Mouse (Mus musculus): ENCODE data around the gene H2-Q7. TPM values are rescaled to one million over a fixed set of nuclear protein-coding genes. Genes with fewer than 3 reads are reported as not detected.
"Not testable (repeated sequence)": the region's sequence is repeated elsewhere in the genome, so short reads cannot be mapped to it uniquely, and the experiment has no call there.

H2-Q7 gene
- polyA plus RNA-seq (2012; rRNA removed): 112 and 139 TPM in 2 replicates

DNA sequence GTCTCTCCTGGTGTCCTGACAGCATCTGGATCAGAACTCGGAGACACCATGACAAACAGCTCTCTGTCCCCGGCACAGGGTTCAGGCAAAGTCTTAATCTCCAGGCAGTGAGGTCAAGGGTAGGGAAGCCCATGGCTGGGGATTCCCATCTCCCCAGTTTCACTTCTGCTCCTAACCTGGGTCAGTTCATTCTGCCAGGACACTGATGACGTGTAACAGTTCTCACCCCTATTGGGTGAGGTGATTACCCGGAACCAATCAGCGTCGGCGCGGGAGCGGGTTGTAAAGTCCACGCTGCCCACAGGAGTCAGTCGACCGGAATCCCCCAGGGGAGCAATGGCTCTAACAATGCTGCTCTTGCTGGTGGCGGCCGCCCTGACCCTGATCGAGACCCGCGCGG, at the start of gene H2-Q7:
Gene H2-Q7, plus strand, starts transcription at position 271 of the 400 bp plus-strand sequence.
- not testable (repeated sequence) for H3K27ac ChIP-seq (ENCODE audit: insufficient read depth, low read depth, low read length)
- peak; percentile 91 for DNase-seq
- WGBS: 4% methylated on average over 18 of the region's 18 CpGs

DNA sequence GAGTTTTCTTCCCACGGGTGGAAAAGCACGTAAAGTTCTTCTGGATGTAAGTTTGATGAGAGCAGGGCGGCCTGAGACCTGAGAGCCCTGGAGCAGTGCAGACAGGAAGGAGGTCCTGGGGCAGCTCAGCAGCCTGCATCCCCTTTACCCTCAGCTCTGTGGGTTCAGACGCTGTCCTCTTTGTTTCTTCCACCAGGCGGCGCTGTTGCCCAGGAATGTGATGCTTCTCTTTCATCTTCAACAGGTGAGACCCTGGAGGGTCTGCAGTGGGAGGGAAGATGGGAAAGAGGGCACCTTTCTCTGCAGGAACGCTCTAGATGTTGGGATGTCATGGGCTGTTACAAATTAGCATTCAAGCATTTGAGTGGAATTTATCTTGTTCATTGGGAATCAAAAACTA, 49.2 kb upstream of the H2-Q7 start:
- DNase-seq; H3K4me1 ChIP-seq (ENCODE audit: control insufficient read depth, insufficient read depth, low read length); H3K27ac ChIP-seq (ENCODE audit: insufficient read depth, low read depth, low read length); H3K27me3 ChIP-seq (replicated peaks; ENCODE audit: control insufficient read depth, insufficient read depth, low read length); H3K36me3 ChIP-seq (ENCODE audit: control insufficient read depth, insufficient read depth, low read length); H3K4me3 ChIP-seq (ENCODE audit: insufficient read depth, low read depth, low read length): not testable (repeated sequence)
- WGBS: 7% methylated on average over 7 of the region's 7 CpGs
- TF ChIP-seq CTCF (conservative IDR thresholded peaks at IDR 0.05; ENCODE audit: insufficient read depth, insufficient read length, low read depth, low read length): peak; percentile 39

More for the DNA sequence above, at the start of gene H2-Q7:
- H3K4me3 ChIP-seq (ENCODE audit: insufficient read depth, low read depth, low read length): peak within 1 kb of the TSS; percentile 37
- H3K27me3 ChIP-seq (replicated peaks; ENCODE audit: control insufficient read depth, insufficient read depth, low read length); H3K4me1 ChIP-seq (ENCODE audit: control insufficient read depth, insufficient read depth, low read length); H3K36me3 ChIP-seq (ENCODE audit: control insufficient read depth, insufficient read depth, low read length): not testable (repeated sequence)

DNA sequence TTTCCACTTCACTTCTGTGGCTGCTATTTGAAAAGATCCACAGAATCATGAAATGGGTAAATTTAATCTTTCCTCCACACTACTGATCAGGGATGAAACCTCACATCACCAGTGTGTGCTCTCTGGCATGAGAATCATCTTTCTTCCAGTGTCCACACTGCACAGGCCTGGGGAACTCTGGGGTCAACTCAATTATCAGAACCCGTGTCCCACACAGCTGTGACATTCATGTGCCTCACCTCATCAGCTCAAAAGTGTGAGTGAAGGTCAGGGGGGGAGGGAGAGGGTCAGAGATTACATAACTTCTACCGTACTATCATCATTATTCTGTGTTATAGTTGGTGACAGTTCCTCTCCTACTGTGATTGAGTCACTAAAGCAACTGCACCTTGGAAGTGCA, 46.3 kb upstream of the H2-Q7 start:
- DNase-seq; H3K4me3 ChIP-seq (ENCODE audit: insufficient read depth, low read depth, low read length); H3K27me3 ChIP-seq (replicated peaks; ENCODE audit: control insufficient read depth, insufficient read depth, low read length); H3K36me3 ChIP-seq (ENCODE audit: control insufficient read depth, insufficient read depth, low read length); H3K27ac ChIP-seq (ENCODE audit: insufficient read depth, low read depth, low read length); H3K4me1 ChIP-seq (ENCODE audit: control insufficient read depth, insufficient read depth, low read length): not testable (repeated sequence)
- 83% methylated on average over 2 of the region's 2 CpGs for WGBS

DNA sequence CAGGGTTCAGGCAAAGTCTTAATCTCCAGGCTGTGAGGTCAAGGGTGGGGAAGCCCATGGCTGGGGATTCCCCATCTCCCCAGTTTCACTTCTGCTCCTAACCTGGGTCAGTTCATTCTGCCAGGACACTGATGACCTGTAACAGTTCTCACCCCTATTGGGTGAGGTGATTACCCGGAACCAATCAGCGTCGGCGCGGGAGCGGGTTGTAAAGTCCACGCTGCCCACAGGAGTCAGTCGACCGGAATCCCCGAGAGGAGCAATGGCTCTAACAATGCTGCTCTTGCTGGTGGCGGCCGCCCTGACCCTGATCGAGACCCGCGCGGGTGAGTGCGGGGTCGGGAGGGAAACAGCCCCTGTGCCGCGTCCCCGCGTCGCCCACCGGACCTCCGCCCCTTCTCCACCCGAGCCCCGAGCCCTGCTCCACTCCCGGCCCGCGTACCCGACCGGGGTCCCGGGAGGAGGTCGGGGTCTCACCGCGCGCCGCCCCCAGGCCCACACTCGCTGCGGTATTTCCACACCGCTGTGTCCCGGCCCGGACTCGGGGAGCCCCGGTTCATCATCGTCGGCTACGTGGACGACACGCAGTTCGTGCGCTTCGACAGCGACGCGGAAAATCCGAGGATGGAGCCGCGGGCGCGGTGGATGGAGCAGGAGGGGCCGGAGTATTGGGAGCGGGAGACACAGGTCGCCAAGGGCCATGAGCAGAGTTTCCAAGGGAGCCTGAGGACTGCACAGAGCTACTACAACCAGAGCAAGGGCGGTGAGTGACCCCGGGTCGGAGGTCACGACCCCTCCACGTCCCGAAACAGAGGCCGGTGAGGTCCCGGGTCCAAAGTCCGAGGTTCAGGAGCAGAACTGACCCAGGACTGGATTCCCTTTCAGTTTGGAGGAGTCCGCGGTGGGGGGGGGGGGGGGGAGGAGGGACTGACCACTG, 44.8 kb upstream of the H2-Q7 start:
- not testable (repeated sequence) for H3K36me3 ChIP-seq (ENCODE audit: control insufficient read depth, insufficient read depth, low read length); H3K4me1 ChIP-seq (ENCODE audit: control insufficient read depth, insufficient read depth, low read length); H3K27ac ChIP-seq (ENCODE audit: insufficient read depth, low read depth, low read length); H3K27me3 ChIP-seq (replicated peaks; ENCODE audit: control insufficient read depth, insufficient read depth, low read length)
- peak overlapping the region; percentile 34 for H3K4me3 ChIP-seq (ENCODE audit: insufficient read depth, low read depth, low read length)
- DNase-seq: peak; percentile 47
- 2% methylated on average over 61 of the region's 75 CpGs for WGBS

DNA sequence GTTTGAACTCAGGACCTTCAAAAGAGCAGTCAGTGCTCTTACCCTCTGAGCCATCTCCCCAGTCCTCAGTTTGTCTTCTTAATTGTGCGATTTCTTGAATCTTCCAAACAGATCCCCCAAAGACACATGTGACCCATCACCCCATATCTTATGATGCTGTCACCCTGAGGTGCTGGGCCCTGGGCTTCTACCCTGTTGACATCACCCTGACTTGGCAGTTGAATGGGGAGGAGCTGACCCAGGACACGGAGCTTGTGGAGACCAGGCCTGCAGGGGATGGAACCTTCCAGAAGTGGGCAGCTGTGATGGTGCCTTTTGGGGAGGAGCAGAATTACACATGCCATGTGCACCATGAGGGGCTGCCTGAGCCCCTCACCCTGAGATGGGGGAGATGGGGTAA, 42.0 kb upstream of the H2-Q7 start:
- H3K27me3 ChIP-seq (replicated peaks; ENCODE audit: control insufficient read depth, insufficient read depth, low read length); H3K36me3 ChIP-seq (ENCODE audit: control insufficient read depth, insufficient read depth, low read length); H3K4me1 ChIP-seq (ENCODE audit: control insufficient read depth, insufficient read depth, low read length); DNase-seq; H3K4me3 ChIP-seq (ENCODE audit: insufficient read depth, low read depth, low read length); H3K27ac ChIP-seq (ENCODE audit: insufficient read depth, low read depth, low read length): not testable (repeated sequence)
- WGBS: 91% methylated on average over 2 of the region's 2 CpGs

DNA sequence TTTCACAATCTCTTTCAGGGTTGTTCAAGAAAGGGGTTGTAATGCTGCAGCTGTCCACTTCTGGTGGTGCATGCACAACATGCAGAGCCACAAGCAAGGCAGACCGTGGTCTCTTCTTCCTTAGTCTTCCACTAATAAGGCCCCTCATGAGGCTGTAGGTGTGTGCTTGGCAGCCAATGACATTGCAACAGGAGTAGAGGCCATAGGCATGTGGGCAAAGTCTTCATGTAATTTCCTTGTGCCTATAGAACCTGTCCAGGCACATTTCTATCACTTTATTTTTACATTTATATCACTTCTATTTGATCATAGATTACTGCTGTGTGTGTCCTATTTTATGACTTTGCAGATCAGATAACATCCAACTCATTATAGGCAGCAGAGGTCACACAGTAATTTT, 25.9 kb upstream of the H2-Q7 start:
- H3K36me3 ChIP-seq (ENCODE audit: control insufficient read depth, insufficient read depth, low read length); H3K27me3 ChIP-seq (replicated peaks; ENCODE audit: control insufficient read depth, insufficient read depth, low read length); H3K4me3 ChIP-seq (ENCODE audit: insufficient read depth, low read depth, low read length); H3K27ac ChIP-seq (ENCODE audit: insufficient read depth, low read depth, low read length); DNase-seq; H3K4me1 ChIP-seq (ENCODE audit: control insufficient read depth, insufficient read depth, low read length): not testable (repeated sequence)
- no CpG with 5 or more reads among the region's 1 CpGs for WGBS

DNA sequence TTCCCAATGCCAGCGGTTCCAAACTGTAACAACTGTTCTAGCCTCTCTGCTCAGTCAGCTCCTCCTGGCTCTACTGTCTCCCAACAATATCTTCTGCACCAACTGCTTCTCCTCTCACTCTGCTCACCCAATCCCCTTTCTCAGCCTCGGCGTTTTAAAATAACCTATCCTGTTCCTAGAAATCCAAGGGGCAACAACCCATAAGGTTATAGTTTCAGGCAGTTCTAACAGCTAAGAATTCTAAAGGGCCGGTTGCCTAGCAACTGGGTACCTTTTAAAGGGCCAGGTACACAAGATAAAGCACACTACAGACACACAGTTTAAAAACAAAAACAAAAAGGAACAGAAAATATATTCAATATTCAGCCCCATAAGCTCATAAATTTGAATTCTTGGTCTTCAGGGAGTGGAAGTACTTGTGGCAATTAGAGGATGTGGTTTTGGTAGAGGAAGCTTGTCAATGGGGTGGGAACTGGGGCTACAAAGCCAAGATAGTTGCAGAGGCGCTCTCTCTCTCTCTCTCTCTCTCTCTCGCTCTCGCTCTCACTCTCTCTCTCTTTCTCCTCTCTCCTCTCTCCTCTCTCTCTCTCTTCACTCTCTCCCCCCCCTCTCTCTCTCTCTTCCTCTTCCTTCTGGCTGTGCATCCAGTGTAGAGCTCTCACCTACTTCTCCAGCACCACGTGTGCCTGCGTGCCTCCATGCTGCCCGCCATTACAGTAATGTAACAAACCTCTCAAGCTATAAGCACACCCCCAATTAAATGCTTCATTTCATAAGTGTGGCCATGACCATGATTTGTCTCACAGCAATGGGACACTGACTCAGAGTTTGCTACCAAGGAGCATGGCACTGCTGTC, 23.5 kb upstream of the H2-Q7 start:
- H3K4me3 ChIP-seq (ENCODE audit: insufficient read depth, low read depth, low read length); H3K4me1 ChIP-seq (ENCODE audit: control insufficient read depth, insufficient read depth, low read length); H3K27ac ChIP-seq (ENCODE audit: insufficient read depth, low read depth, low read length); H3K27me3 ChIP-seq (replicated peaks; ENCODE audit: control insufficient read depth, insufficient read depth, low read length); DNase-seq; H3K36me3 ChIP-seq (ENCODE audit: control insufficient read depth, insufficient read depth, low read length): not testable (repeated sequence)
- 90% methylated on average over 3 of the region's 10 CpGs for WGBS

DNA sequence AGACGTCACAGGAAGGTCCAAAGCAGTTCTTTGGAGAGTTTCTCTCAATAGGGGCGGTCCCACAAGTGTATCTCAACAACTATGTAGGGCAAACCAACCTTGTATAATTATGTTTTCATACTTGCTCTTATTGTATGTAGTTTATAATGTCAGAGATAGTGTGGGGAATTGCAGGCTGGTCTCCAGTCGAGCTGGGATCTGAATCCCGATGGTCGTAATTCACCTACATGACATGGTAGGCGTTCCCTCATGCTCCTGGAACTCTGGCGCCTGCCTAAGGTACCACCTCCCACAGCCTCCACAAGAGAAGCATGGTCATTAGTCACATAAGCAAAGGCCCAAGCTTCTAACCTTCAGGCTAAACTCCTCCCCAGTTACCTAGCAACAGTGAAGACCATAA, 20.2 kb upstream of the H2-Q7 start:
- no peak for DNase-seq
- WGBS: 64% methylated on average over 7 of the region's 7 CpGs
- Histone ChIP-seq H3K27ac (ENCODE audit: insufficient read depth, low read depth, low read length) (no peak overlapping the region), H3K4me1 (ENCODE audit: control insufficient read depth, insufficient read depth, low read length) (no peaks in the 10 kb centered on the region), H3K27me3 (replicated peaks; ENCODE audit: control insufficient read depth, insufficient read depth, low read length) (no peaks in the 10 kb centered on the region), H3K36me3 (ENCODE audit: control insufficient read depth, insufficient read depth, low read length) (no peaks in the 10 kb centered on the region), H3K4me3 (ENCODE audit: insufficient read depth, low read depth, low read length) (no peak overlapping the region)
- TF ChIP-seq CTCF (conservative IDR thresholded peaks at IDR 0.05; ENCODE audit: insufficient read depth, insufficient read length, low read depth, low read length): no peak
- TF ChIP-seq POLR2A (IDR thresholded peaks at IDR 0.05; ENCODE audit: low read depth, low read length): no peak

DNA sequence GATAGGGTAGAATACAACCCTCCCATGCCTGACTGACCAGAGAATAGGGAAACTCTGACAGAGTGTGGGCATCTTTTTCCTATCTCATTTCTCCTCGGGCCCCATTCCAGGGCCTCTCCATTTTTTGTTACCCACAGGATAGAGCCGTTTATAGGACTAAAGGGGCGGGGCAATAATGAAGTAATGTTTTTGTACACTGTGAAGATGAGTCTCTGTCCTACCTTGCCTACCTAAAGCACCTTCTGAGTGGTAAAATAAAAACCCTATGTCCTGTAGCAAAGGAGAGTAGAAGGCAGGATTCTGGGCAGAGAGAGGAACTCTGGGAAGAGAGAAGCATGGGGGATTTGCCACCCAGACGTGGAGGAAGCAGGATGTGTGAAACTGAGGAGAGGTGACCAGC, 19.4 kb upstream of the H2-Q7 start:
- 61% methylated on average over 4 of the region's 4 CpGs for WGBS
- DNase-seq; H3K4me3 ChIP-seq (ENCODE audit: insufficient read depth, low read depth, low read length); H3K27ac ChIP-seq (ENCODE audit: insufficient read depth, low read depth, low read length); H3K36me3 ChIP-seq (ENCODE audit: control insufficient read depth, insufficient read depth, low read length); H3K4me1 ChIP-seq (ENCODE audit: control insufficient read depth, insufficient read depth, low read length); H3K27me3 ChIP-seq (replicated peaks; ENCODE audit: control insufficient read depth, insufficient read depth, low read length): not testable (repeated sequence)
